Mouse (Mus musculus) olfactory bulb, adult 2 months (tissue): ENCODE data around the gene Phactr1.

ENCODE experiments used
- CTCF ChIP-seq: fragments of 200-500 bp; IDR thresholded peaks from 2 replicates; pipeline ENCODE4 v1.5.1; 2012; ENCODE audit warnings: low read depth, mild to moderate bottlenecking, low read length, moderate library complexity; ENCODE audit not compliant: insufficient read depth
- POLR2A ChIP-seq: fragments of 200-500 bp; IDR thresholded peaks from 2 replicates; pipeline ENCODE4 v1.6.1; 2012; ENCODE audit warnings: mild to moderate bottlenecking, low read depth, low read length, moderate library complexity; ENCODE audit not compliant: insufficient read depth

- TF ChIP-seq CTCF (no peak), POLR2A (no peak)
Measured at GRCm38 (mm10) chr13:43013984-43014383, 333.6 kb downstream of the Phactr1 start.
